Mouse (Mus musculus) B cell, adult (primary cell): ENCODE measurements around the gene Ormdl3. TPM values are rescaled to one million over a fixed set of nuclear protein-coding genes. Genes with fewer than 3 reads are reported as not detected.

ENCODE experiments used
- total RNA-seq: library from RNA; stranded (reverse); gene quantifications from 4 replicates; pipeline ENCODE4 v1.2.4, GENCODE M21; 2023; ENCODE audit not compliant: inconsistent age

The Ormdl3 gene
- total RNA-seq = 16.5 to 19.2 TPM (median 17.5 TPM) in 4 replicates

DNA sequence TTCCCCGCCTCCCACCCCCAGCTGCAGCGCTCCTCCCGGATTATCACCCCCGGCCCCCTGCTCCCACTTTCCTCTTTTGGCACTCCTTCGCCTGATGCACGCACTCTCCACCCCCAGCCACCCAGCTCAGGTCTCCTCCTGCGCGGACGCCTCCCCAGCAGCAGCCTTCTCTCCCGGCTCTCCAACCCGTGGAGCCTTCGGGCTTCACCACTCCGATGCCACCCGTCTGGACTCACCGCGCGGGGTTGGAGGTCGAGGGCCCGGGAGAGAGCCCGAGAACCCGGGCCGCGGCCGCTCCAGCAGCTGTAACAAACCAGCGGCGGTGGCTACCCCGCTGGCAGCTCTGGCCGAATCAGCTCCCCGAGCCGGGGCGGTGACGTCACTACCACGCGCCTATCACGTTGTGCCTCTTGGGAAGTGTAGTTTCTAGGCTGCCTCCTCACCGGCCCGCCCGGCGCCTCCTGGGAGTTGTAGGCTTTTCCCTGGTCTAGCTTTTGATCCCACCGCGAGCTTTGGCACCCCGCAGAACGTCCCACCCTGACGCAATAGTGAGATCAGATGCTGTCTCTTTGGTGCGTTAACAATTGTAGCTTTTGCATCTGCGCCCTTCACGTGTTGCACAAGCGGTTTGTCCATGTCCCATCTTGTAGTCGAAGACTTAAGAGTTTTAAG lies at the start of gene Ormdl3:
Gene Ormdl3, minus strand, starts transcription at position 477 of the 672 bp plus-strand sequence.

DNA sequence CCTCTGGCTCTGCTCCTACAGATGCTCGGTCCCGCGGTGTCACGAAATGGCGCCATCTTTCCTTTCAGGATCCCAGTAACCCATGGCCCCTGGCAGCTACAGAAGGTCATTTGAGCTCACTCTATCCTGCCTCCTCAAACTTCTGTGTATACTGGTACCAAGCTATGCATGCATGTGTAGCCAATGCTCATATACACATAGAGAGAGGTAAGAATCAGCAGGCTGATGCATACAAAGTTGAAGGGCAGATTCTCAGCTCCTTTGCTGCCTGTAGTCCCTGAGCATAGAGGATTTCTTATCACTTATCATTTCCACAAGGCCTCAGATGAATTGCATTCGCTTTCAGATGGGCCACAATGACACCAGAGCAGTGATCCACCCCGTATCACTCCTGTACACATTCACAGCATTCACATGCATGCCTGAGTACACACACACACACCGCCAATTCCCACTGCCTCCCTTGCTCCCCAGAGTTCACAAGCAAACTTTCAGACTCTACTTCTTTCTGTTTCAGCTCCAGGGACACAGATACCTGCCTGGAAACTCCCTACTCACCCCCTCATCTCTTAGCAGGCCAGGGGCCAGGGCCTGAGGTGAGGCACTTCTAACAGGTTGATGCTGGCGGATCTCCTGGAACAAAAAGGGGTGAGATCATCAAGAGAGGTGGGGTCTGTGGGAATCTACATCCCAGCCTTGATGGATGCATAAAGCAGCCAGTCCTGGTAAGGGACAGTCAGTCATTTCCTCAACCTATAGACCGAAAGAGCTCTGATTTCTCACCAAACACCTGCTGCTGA lies 38.6 kb upstream of the Ormdl3 start, which contains the start of the genes Gm12355 and Gsdma3:
Gene Gm12355, minus strand, starts transcription at position 51 of the 800 bp plus-strand sequence.
Gene Gsdma3, plus strand, starts transcription at position 750 of the 800 bp plus-strand sequence.

DNA sequence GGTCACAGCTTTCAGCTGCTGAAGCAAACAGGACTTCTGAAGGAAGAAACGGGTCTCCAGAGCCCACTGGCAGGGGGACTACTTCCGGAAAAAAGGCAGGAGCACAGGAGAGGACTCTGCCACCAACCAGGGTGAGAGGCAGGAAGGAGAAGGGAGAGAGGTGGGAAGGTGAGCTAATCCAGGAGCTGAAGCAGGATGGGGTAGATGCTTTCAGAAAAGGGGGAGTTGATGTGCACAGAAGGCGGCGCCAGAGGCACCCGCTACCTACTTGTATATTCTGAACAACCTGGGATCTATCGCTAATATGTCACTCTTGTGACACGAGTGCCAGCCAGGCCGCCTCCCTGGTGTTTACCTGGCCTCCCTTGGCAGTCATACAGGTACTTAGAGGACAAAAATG lies 10.8 kb upstream of the Ormdl3 start, which contains the start of gene Lrrc3c:
Gene Lrrc3c, plus strand, starts transcription at position 301 of the 400 bp plus-strand sequence.

DNA sequence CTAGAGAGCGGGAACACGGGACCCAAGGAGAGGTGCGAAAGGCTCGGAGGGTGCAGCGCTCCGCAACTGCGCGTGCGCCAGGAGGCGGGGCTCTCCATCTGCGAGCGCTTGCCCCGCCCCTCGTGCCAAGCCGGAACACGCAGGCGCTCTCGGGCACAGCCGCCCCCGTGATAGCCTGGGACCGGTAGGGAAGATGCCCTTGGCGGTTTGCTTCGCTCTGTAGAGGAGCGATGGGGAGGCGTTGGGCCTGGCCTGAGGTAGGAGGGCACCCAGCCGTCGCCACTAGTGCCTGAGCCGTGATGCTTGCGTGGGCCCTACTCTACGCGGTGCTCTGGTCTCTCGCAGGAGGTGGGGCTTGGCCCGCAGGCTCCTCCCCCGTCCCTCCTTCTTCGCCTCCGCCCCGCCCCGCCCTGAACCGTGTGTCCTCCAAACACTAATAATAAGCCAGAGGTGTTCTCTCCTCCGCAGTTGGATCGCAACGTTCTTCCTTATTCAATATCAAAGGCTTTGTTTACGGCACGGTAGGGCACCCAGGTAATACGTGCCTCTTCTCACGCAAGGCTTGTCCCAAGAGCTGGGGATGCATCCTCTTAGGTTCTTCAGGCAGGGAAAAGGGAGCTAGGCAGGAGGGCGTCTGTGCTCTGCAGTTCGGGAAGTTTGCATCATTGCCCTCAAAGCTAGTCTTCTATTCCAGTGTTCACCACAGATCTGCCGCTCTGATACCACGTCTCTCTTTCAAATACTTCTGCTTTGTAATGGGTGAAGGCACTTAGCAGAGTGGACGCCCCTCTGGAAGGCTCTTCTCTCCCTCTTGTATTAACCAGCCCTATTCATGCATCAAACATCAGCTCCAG lies 36.0 kb downstream of the Ormdl3 start, which contains the start of gene Zpbp2:
Gene Zpbp2, plus strand, starts transcription at position 123 of the 854 bp plus-strand sequence.

DNA sequence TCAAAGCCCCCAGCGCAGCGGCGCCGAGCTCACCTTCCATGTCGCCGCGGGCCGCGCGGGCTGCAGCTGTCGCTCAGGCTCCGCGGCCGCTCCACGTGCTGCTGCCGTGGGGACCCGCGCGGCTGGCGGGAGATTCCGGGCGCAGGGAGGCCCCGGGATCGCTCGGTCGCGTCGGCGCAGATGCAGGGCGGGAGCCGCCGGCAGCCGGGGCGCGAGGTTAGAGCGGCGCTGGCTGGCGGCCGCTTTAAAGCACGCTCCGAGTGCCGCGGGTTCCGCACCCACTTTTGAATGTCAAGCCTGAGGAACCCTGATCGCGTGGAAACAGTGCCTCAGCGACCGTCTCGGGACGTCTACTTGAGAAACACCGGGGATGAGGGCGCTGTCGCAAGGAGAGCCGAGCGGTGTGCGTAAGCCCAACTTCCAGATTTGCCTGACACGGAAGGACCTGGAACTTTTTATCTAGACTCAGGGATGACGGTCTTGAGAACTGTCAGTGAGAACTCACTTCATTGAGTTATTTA lies 41.4 kb downstream of the Ormdl3 start, which contains the start of gene Ikzf3:
Gene Ikzf3, minus strand, starts transcription at position 321 of the 521 bp plus-strand sequence.

Other genes with a start within 250 kb of the Ormdl3 start
- not detected in 4 replicates for gene Ppp1r1b, start 239.0 kb downstream of the Ormdl3 start, total RNA-seq
- gene Stard3, start 229.0 kb downstream of the Ormdl3 start, total RNA-seq = 34.7 to 40.1 TPM (median 36.9 TPM) in 4 replicates
- not detected in 4 replicates for gene Tcap, start 203.6 kb downstream of the Ormdl3 start, total RNA-seq
- not detected in 4 replicates for gene Pnmt, start 200.9 kb downstream of the Ormdl3 start, total RNA-seq
- gene Pgap3, start 186.9 kb downstream of the Ormdl3 start, total RNA-seq = 7.3 to 11.8 TPM (median 9.3 TPM) in 4 replicates
- 0.15 TPM in 1 of 4 replicates, not detected in the others for gene Erbb2, start 174.9 kb downstream of the Ormdl3 start, total RNA-seq
- 47.4 to 59.5 TPM (median 52.0 TPM) in 4 replicates for gene Mien1, start 148.4 kb downstream of the Ormdl3 start, total RNA-seq
- 0.78 to 2.0 TPM (median 1.3 TPM) in 4 replicates for gene Grb7, start 141.0 kb downstream of the Ormdl3 start, total RNA-seq
- 550 to 623 TPM (median 617 TPM) in 4 replicates for gene Ikzf3, start 41.3 kb downstream of the Ormdl3 start, total RNA-seq
- gene Zpbp2, start 36.3 kb downstream of the Ormdl3 start, total RNA-seq = 4.3 to 8.2 TPM (median 5.8 TPM) in 4 replicates
- gene Lrrc3c, start 10.9 kb upstream of the Ormdl3 start, total RNA-seq = not detected in 4 replicates
- gene Gm12355, start 38.3 kb upstream of the Ormdl3 start, total RNA-seq = 26.2 to 32.0 TPM (median 31.6 TPM) in 4 replicates
- gene Gsdma3, start 39.0 kb upstream of the Ormdl3 start, total RNA-seq = not detected in 4 replicates
- not detected in 4 replicates for gene Gsdma2, start 59.4 kb upstream of the Ormdl3 start, total RNA-seq
- not detected in 4 replicates for gene Gsdma, start 77.0 kb upstream of the Ormdl3 start, total RNA-seq
- gene Psmd3, start 95.2 kb upstream of the Ormdl3 start, total RNA-seq = 74.6 to 80.5 TPM (median 76.7 TPM) in 4 replicates
- gene Csf3, start 113.9 kb upstream of the Ormdl3 start, total RNA-seq = 0.36 TPM in 1 of 4 replicates, not detected in the others
- 85.6 to 113 TPM (median 92.5 TPM) in 4 replicates for gene Med24, start 142.1 kb upstream of the Ormdl3 start, total RNA-seq
- gene Thra, start 153.3 kb upstream of the Ormdl3 start, total RNA-seq = 5.6 to 7.6 TPM (median 6.6 TPM) in 4 replicates
- gene Nr1d1, start 188.0 kb upstream of the Ormdl3 start, total RNA-seq = 1.4 to 1.9 TPM (median 1.7 TPM) in 4 replicates
- gene Msl1, start 208.1 kb upstream of the Ormdl3 start, total RNA-seq = 125 to 131 TPM (median 128 TPM) in 4 replicates
- gene Casc3, start 217.5 kb upstream of the Ormdl3 start, total RNA-seq = 88.0 to 101 TPM (median 93.5 TPM) in 4 replicates
- 1.3 to 5.0 TPM (median 3.4 TPM) in 4 replicates for gene Rapgefl1, start 249.4 kb upstream of the Ormdl3 start, total RNA-seq